Mouse (Mus musculus): ENCODE results near the gene Rtn2. TPM values are rescaled to one million over a fixed set of nuclear protein-coding genes. Genes with fewer than 3 reads are reported as not detected.
A peak's percentile ranks its signal among the peaks of the same experiment; 100 is the strongest.

Rtn2 gene
- polyA plus RNA-seq, 1 experiment from 2014 or later: 121 TPM

DNA sequence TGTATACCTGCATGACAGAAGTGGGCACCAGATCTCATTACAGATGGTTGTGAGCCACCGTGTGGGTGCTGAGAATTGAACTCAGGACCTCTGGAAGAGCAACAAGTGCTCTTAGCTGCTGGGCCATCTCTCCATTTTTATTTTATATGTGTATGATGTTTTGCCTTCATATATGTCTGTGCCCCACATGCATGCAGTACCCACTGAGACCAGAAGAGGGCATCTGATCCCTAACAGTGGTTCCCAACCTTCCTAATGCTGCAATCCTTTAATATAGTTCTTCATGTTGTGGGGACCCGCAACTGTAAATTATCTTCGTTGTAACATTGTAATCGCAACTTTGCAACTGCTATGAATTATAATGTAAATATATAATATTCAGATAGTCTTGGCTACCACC is 2.3 kb downstream of the Rtn2 start:
- Histone ChIP-seq H3K4me2 (peak overlapping the region; percentile 78), H3K36me3 (peaks cover 27% of the 10 kb centered on the region)
- 39% methylated on average over 4 of the region's 4 CpGs for WGBS

GRCm38 (mm10) chr7:19290969-19291596 is 8.7 kb downstream of the Rtn2 start:
- Histone ChIP-seq H3K4me3 (replicated peaks) (peak overlapping the region; percentile 25), H3K4me2 (peak overlapping the region; percentile 47), H3K27me3 (replicated peaks) (no peaks in the 10 kb centered on the region), H3K27ac (replicated peaks) (no peak overlapping the region), H3K9me3 (replicated peaks) (no peaks in the 10 kb centered on the region), H3K36me3 (peaks cover 47% of the 10 kb centered on the region), H3K9ac (replicated peaks) (no peak overlapping the region; the same call in 1 of the 2 replicates), H3K4me1 (peaks cover 18% of the 10 kb centered on the region)
- ATAC-seq (ENCODE audit: low FRiP score): no peak
- WGBS: 8% methylated on average over 19 of the region's 20 CpGs

More for the DNA sequence above, 2.3 kb downstream of the Rtn2 start:
- Histone ChIP-seq H3K9ac (replicated peaks) (no peak overlapping the region), H3K27ac (replicated peaks) (no peak overlapping the region), H3K4me1 (peaks cover 33% of the 10 kb centered on the region), H3K27me3 (replicated peaks) (peaks cover 16% of the 10 kb centered on the region), H3K9me3 (replicated peaks) (no peaks in the 10 kb centered on the region), H3K4me3 (replicated peaks) (no peak overlapping the region)
- ATAC-seq (ENCODE audit: low FRiP score): no peak

- no peak overlapping the region for H3K9ac ChIP-seq (replicated peaks)
- no peaks in the 10 kb centered on the region for H3K27me3 ChIP-seq (replicated peaks)
- H3K27ac ChIP-seq (replicated peaks): peak overlapping the region; percentile 37; the same call in 1 of the 2 replicates
- WGBS: 14% methylated on average over 21 of the region's 22 CpGs
- no peaks in the 10 kb centered on the region for H3K9me3 ChIP-seq (replicated peaks)
- H3K4me2 ChIP-seq: peak overlapping the region; percentile 52
- H3K4me1 ChIP-seq: peaks cover 16% of the 10 kb centered on the region
- no peak overlapping the region; the same call in 1 of the 2 replicates for H3K4me3 ChIP-seq (replicated peaks)
- peak; percentile 60 for ATAC-seq (ENCODE audit: low FRiP score)
- H3K36me3 ChIP-seq: peaks cover 20% of the 10 kb centered on the region
These were observed 13.2 kb downstream of the Rtn2 start for GRCm38 (mm10) chr7:19295503-19296185.

GRCm38 (mm10) chr7:19297034-19297433 is 14.6 kb downstream of the Rtn2 start:
- Histone ChIP-seq H3K27ac (replicated peaks) (no peak overlapping the region), H3K9me3 (replicated peaks) (no peaks in the 10 kb centered on the region), H3K4me3 (replicated peaks) (no peak overlapping the region), H3K27me3 (replicated peaks) (peaks cover 3% of the 10 kb centered on the region), H3K9ac (replicated peaks) (no peak overlapping the region), H3K4me2 (no peak overlapping the region), H3K4me1 (peaks cover 16% of the 10 kb centered on the region), H3K36me3 (peaks cover 20% of the 10 kb centered on the region)
- ATAC-seq (ENCODE audit: low FRiP score): no peak
- WGBS: 88% methylated on average over 6 of the region's 6 CpGs

- ATAC-seq (ENCODE audit: low FRiP score): no peak
- Histone ChIP-seq H3K4me1 (peaks cover 21% of the 10 kb centered on the region), H3K36me3 (peaks cover 20% of the 10 kb centered on the region), H3K4me2 (no peak overlapping the region), H3K27me3 (replicated peaks) (peaks cover 10% of the 10 kb centered on the region), H3K9me3 (replicated peaks) (no peaks in the 10 kb centered on the region), H3K27ac (replicated peaks) (no peak overlapping the region), H3K9ac (replicated peaks) (no peak overlapping the region), H3K4me3 (replicated peaks) (no peak overlapping the region)
- 93% methylated on average over 5 of the region's 5 CpGs for WGBS
These were observed 15.4 kb downstream of the Rtn2 start for GRCm38 (mm10) chr7:19297794-19298193.

DNA sequence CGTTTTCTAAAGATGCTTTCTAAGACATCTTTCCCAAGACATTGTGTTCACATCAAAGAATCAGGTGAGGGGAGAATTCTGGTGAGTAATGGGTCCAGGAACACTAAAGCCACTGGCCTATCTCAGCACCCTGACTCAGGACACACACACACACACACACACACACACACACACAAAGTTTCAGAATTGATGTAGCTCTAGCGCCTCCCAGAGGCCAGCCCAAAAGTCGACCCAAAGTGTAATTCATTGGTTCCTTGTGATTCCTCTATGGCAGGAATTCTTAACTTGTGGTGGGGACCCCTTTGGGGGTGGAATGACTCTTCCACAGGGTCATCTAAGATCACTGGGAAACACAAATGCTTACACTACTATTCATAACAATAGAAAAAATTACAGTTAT is 16.8 kb downstream of the Rtn2 start:
- Histone ChIP-seq H3K4me3 (replicated peaks) (no peak overlapping the region), H3K9ac (replicated peaks) (no peak overlapping the region), H3K4me1 (peaks cover 29% of the 10 kb centered on the region), H3K4me2 (no peak overlapping the region), H3K27me3 (replicated peaks) (peaks cover 24% of the 10 kb centered on the region), H3K27ac (replicated peaks) (no peak overlapping the region), H3K9me3 (replicated peaks) (no peaks in the 10 kb centered on the region), H3K36me3 (peaks cover 7% of the 10 kb centered on the region; the same call in 1 of the 2 replicates)
- no peak for ATAC-seq (ENCODE audit: low FRiP score)
- WGBS: 19% methylated on average over 3 of the region's 3 CpGs

DNA sequence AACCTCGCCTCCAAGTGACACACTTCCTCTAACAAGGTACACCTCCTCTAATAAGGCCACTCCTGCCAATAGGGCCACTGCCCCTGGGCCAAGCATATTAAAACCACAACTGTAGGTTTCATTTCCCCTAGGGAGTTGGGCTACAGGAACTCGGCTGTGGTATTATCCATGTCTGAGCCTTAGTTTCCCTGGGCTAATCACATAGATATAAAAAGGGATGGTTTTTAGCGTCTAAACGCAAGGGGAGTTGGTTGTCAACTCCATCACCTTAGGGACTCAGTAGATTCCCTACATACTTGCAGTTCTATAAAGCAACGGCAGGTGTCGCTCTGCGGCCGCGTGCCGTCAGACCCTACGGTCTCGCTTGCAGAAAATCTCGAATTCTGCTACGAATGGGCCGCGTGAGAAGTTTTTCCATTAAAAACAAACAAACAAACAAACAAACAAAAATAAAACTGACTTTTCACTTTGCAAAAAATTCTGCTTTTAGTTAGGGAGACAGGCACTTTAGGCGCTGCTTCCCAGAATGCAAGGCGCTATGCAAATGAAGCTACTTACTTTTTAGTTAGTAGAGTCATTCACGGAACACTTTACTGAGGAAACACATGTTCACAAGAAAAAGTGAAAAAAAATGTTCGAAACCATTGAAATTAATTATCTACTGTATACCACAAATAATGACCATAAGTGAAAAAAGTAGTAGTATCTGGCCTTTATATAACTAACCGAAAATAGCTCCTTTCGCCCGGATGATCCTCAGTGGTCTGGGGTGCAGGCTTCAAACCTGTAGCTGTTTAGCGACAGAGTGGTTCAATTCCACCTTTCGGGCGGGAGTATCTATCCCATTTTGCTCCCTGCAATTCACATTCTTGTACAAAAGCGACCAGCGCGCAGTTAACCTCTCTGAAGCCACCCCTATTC is 18.3 kb downstream of the Rtn2 start:
- peaks cover 39% of the 10 kb centered on the region for H3K4me1 ChIP-seq
- no peaks in the 10 kb centered on the region for H3K9me3 ChIP-seq (replicated peaks)
- H3K27ac ChIP-seq (replicated peaks): no peak overlapping the region
- H3K9ac ChIP-seq (replicated peaks): peak overlapping the region; percentile 42
- ATAC-seq (ENCODE audit: low FRiP score): peak; percentile 90
- H3K27me3 ChIP-seq (replicated peaks): peaks cover 39% of the 10 kb centered on the region
- peak overlapping the region; percentile 53 for H3K4me3 ChIP-seq (replicated peaks)
- peak overlapping the region; percentile 69 for H3K4me2 ChIP-seq
- WGBS: under 1% methylated on average over 29 of the region's 29 CpGs
- no peaks in the 10 kb centered on the region for H3K36me3 ChIP-seq

DNA sequence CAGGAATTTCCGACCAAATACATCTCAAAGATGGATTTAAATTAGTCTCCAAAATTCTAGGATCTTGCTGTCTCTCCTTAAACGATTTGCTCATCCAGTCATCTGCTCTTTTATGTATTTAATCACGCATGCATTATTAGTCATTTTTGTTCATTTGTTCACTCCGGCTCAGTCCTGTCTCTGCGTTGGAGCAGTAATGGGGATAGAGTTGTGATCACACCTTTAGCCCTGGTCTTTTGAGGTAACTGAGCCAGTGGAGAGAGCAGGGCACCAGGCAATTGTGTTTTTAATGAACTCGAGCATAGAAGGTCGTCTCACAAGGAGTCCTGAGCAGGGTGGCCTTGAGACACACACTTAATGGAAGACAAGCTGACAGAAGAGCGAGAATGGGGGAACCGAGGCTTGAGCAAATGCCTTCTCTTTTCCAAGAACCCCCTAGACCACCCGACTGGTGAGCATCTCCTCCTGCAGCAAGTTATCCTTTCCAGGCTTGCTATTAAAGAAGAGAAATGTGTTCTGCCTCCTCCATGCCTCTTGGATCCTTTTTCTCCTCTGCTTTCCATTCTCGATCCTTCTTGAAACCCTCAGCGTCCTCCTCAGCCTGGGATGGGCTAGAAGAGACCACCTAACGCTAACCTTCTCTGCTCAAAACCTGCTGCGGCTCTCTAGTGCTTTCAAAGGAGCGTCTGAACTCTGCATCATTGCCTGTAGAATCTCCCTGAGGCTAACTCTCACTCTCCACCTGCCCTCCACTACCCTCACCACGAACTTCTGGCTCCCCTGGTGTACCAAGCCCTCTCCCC is 19.2 kb downstream of the Rtn2 start:
- Histone ChIP-seq H3K9me3 (replicated peaks) (no peaks in the 10 kb centered on the region), H3K36me3 (no peaks in the 10 kb centered on the region), H3K27me3 (replicated peaks) (peaks cover 48% of the 10 kb centered on the region), H3K4me3 (replicated peaks) (peak overlapping the region; percentile 53), H3K9ac (replicated peaks) (peak overlapping the region; percentile 36), H3K27ac (replicated peaks) (no peak overlapping the region), H3K4me2 (peak overlapping the region; percentile 69), H3K4me1 (peaks cover 39% of the 10 kb centered on the region)
- no peak for ATAC-seq (ENCODE audit: low FRiP score)
- 7% methylated on average over 16 of the region's 16 CpGs for whole genome bisulfite sequencing

DNA sequence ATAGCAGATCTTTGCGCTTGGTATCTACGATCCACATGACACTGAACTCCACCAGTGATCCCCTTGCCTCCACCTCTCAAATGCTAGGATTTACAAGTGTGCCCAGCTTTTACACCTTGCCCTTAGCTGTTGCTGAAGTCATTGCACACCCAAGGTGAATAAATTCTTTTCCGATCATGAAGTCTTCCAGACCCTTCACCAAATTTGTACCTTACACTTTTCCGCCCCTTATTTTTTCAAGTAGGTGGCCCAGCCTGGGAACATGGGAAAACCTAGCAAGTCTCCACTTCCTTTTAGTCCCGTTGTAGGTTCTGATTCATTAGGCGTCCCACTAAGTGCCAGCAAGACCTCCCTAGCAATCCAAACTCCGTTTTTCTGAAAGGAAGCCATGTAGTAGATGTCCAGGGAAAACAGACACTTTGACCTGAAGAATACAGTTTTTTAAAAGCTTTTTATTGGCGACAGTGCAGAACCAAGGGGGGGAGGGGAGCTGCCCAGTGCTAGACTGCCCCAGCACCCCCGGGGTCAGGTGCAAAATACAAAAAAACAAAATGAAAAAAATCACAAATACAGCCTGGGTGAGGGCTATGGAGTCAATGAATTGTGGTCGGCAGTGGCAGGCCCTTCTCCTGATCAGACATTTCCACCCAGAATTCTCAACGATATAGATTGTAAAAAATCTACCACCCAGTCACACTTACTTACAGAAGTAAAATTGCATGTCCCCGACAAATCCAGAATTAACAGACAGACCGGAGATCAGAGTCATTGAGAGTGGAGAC is 20.0 kb downstream of the Rtn2 start:
- Histone ChIP-seq H3K36me3 (no peaks in the 10 kb centered on the region), H3K4me1 (peaks cover 39% of the 10 kb centered on the region), H3K4me3 (replicated peaks) (peak overlapping the region; percentile 53), H3K9ac (replicated peaks) (peak overlapping the region; percentile 36; the same call in 1 of the 2 replicates), H3K4me2 (peak overlapping the region; percentile 69), H3K27ac (replicated peaks) (no peak overlapping the region), H3K9me3 (replicated peaks) (no peaks in the 10 kb centered on the region), H3K27me3 (replicated peaks) (peaks cover 55% of the 10 kb centered on the region)
- 50% methylated on average over 13 of the region's 13 CpGs for WGBS
- no peak for ATAC-seq (ENCODE audit: low FRiP score)

GRCm38 (mm10) chr7:19303046-19303305 is 20.6 kb downstream of the Rtn2 start:
- H3K9me3 ChIP-seq (replicated peaks): no peaks in the 10 kb centered on the region
- H3K36me3 ChIP-seq: no peaks in the 10 kb centered on the region
- no peak overlapping the region for H3K4me3 ChIP-seq (replicated peaks)
- H3K27ac ChIP-seq (replicated peaks): no peak overlapping the region
- no peak overlapping the region for H3K4me2 ChIP-seq
- 74% methylated on average over 12 of the region's 12 CpGs for WGBS
- no peak for ATAC-seq (ENCODE audit: low FRiP score)
- H3K4me1 ChIP-seq: peaks cover 44% of the 10 kb centered on the region
- no peak overlapping the region for H3K9ac ChIP-seq (replicated peaks)
- H3K27me3 ChIP-seq (replicated peaks): peaks cover 55% of the 10 kb centered on the region
